Mouse (Mus musculus): ENCODE measurements around the gene 5730522E02Rik.
A peak's percentile ranks its signal among the peaks of the same experiment; 100 is the strongest.

Gene 5730522E02Rik

DNA sequence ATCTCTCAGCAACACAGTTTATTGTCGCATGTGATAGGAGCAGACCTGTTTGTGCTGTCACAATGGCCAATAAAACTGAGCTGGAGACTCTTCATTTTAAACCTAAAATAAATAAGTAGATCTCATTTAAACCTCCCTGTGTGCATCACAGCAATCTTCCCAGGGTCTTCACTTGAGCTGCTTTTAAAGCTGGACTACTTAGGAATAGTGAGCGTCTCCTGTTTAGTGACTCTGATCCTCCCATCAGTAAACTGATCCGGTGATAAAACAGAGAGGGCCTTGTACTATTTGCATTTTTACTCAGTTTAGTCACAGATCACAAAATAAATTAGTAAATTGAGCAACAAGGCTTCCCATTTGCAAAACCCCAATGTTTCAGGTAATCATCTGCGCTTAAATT is 206.5 kb downstream of the 5730522E02Rik start:
- DNase-seq (ENCODE audit: extremely low read depth, low read depth) = no peak

DNA sequence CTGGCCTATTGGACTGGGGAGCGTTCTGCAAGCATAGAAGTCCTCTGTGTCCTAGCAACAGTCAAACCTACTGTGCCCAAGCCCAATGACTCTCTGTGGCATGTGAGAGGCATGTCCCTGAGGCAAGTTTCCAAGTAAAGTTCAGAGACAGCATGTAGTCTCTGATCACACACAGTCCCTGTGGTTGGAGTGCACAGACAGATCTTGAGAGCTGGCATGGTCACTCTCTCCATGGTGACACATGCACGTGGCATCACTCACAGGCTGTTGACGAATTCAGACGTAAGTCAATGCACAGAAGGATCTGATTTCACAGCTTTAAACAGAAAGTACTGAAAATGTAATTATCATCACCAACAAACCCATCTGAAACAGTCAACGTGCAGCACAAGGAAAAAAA is 210.8 kb downstream of the 5730522E02Rik start:
- no peak for DNase-seq (ENCODE audit: extremely low read depth, low read depth)

GRCm38 (mm10) chr11:25997469-25997868 is 213.1 kb downstream of the 5730522E02Rik start:
- DNase-seq (ENCODE audit: extremely low read depth, low read depth) = no peak

- no peak for DNase-seq (ENCODE audit: extremely low read depth, low read depth)
Observed at GRCm38 (mm10) chr11:25994128-25994527, 216.4 kb downstream of the 5730522E02Rik start.

- no peak for DNase-seq (ENCODE audit: extremely low read depth, low read depth)
Observed at GRCm38 (mm10) chr11:25992216-25992615, 218.3 kb downstream of the 5730522E02Rik start.

GRCm38 (mm10) chr11:25978736-25979276 is 231.8 kb downstream of the 5730522E02Rik start:
- no peak for DNase-seq (ENCODE audit: extremely low read depth, low read depth)

GRCm38 (mm10) chr11:25941504-25941903 is 269.1 kb downstream of the 5730522E02Rik start:
- DNase-seq (ENCODE audit: extremely low read depth, low read depth) = no peak

DNA sequence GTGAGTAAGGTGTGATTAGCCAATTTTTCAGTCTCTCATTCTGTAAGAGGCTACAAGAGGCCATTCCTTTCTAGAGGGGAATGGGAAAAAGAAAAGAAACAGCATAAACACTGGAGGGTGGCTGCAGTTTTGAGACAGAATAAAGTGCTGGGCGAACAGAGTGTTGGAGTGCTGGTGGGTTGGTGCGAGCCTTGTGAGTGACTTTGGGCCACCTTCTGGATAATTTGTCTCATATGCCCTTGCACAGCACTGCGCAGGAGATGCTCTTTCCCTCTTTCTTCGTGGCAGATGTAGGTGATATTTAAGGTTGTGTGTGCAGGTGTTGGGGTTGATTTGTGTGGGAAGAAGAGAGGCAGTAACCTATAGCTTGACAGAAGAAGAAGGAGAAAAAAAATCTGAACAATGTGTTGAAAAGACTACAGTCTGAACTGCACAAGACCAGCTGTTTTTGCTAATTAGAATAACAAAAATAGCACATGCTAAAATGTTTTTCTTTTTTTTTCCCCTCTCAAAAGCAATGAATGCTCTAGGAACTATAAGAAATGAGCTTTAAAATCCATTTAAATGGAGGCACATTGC is 269.8 kb downstream of the 5730522E02Rik start:
- DNase-seq (ENCODE audit: extremely low read depth, low read depth) = no peak

DNA sequence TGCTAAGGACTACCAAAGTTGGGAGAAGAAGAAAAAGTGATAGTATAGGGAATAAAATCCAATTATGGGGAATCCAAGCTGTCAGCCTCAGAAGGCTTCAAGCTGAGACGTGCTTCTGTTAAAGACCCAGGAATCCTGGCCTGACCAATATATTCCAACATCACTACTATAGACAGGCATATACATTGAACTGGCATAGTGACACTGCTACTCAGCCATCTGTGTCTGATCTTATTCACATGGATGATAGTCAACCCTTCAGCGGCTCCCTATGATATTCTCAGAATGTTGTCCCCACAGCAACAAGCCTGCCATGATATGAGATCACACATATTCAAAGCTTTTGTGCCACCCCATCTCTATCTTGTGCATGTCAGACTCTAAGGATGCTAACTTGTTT is 284.3 kb downstream of the 5730522E02Rik start:
- no peak for DNase-seq (ENCODE audit: extremely low read depth, low read depth)

GRCm38 (mm10) chr11:25902321-25902720 is 308.2 kb downstream of the 5730522E02Rik start:
- DNase-seq (ENCODE audit: extremely low read depth, low read depth) = no peak

DNA sequence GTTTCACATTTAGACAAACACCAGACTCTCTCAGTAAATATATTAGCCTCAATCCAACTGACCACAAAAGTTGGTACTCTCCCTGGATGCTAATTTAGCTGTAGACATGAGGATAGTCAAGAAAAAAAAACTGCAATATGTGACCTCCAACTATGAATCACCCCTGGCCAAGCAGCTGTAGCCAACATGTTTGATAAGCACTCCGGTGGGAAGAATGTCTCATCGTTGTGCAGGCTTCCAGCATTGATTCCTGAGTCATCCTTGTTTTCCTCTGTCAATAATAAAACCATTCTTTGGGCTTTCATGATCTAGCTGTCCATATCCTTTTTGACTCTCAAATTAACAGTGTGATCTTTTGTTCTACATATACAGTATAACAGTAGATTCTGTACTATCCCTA is 308.9 kb downstream of the 5730522E02Rik start:
- DNase-seq (ENCODE audit: extremely low read depth, low read depth) = no peak

DNA sequence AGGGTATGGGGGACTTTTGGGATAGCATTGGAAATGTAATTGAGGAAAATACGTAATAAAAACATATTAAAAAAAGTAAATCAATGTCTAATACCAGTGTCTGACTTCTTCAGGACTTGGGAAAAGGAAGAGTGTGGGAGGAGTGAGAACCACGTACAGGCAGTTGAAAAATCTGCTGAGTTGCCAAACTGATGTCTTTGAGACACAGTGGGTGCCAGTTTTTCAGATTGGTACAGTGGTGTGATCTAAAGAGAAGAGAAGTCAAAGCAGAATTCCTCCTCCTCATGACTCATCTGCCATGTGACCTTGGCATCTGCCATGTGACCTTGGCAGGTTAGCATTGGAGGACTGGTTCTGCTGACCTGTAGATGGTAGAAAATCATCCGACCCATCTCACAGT is 316.7 kb downstream of the 5730522E02Rik start:
- no peak for DNase-seq (ENCODE audit: extremely low read depth, low read depth)

DNA sequence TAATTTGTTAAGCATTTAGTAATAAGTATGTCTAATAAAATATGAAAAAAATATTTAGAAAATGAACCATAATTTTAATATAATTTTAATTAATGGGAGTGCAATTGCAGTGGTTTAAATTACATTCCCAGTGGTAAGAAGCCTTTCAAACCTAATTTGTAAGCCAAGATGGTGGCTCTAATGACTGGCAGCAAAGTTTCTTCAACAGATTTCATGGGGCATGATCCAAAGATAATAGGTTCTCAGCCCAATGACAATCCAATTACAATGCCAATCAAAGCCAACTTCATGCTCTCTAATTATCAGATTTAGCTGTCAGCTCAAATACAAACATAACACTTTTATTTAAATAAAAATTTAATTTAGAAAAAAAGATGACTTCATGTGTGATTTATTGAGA is 337.6 kb downstream of the 5730522E02Rik start:
- no peak for DNase-seq (ENCODE audit: extremely low read depth, low read depth)

DNA sequence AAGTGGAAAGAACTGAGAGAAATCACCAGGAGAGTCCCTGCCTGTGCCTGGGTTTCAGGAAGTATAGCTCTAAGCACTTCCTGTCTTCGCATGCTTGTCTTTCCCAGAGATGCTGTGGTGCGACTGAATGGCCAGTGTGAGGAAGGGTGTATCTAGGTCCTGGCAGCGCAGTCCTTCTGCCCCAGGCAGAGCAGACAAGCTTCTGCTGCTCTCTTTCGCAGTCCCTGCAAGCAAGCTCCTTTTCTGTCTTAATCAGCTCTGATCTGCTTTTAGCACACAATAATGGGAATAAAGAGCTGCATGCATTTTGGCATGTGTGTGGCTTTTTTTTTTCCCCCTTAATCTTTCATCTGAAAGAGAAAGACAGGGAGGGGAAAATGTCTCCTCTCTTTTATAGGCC is 338.2 kb downstream of the 5730522E02Rik start:
- DNase-seq (ENCODE audit: extremely low read depth, low read depth) = no peak

DNA sequence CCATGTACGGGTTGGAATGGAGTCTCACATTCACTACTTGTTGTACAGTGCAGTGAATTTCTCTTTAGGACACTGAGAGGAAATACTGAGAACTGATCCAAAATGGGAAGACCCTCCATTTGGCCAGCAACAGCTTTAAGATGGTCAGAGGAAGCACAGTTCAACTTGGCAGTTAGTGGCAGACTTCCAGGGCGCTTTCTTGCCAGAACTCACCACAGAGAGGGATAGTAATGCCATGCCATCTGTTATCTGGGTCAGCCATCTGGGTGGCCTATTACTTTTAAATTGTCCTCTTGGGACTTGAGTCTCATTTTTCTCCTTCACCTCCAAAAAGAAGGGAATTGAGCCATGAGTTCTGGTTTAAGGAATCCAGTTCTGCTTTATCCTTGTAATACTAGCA is 344.3 kb downstream of the 5730522E02Rik start:
- DNase-seq (ENCODE audit: extremely low read depth, low read depth) = no peak

DNA sequence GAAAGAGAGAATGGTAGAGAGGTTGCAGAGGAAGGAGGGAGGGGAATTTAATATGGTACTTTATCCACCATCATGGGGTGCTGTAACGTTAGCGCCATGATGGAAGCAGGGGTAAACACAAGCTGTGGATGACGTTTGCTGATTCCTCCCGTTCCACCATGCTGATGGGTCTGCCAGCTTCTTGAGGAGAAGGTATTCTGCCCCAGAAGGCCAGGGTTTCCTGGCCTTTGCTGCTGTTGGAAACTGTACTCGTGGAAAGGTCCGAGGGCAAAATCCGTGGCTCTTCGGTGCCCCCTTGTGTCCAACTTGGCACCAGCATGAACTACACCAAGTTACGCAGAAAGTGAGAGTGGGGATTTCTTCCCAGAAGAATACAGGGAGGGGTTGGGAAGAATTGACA is 347.9 kb downstream of the 5730522E02Rik start:
- DNase-seq (ENCODE audit: extremely low read depth, low read depth) = peak; percentile 1

- no peak for DNase-seq (ENCODE audit: extremely low read depth, low read depth)
Observed at GRCm38 (mm10) chr11:25856629-25857568, 353.7 kb downstream of the 5730522E02Rik start.

DNA sequence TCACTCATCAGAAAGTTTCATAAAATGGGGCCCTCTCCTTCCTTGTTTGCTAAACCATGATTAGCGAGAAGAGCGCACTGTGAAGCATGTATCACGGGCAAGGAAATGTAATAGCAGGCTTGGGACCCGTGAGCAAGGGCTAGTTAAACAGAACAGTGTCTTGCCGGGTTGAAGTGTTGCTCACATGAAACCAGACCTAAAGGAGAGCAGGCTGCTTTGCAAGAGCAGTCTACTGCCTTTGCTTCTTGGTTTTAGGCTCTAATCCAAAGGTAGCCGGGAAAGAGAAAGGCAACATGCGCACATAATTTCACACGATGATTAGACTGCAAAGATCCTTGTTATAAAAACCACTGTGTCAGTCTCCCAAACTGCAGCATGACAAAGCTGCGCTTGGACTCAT is 354.8 kb downstream of the 5730522E02Rik start:
- no peak for DNase-seq (ENCODE audit: extremely low read depth, low read depth)

DNA sequence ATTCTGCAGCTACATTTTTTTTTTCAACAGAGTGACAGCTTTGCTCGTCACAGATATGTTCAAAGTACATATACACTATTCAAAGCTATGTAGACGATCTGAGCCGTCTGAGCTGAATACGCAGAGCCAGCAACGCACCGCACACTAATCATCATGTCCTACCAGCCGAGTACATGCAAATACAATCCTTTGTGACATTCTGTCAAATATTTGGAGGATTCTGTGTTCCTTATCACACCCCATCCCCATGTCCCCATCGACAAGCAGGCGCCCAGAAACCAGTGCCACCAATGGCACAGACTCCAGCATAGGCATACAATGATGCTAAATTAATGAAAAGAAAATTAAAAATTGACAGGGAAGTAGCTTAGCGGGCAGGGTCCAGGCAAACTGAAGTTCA is 356.3 kb downstream of the 5730522E02Rik start:
- no peak for DNase-seq (ENCODE audit: extremely low read depth, low read depth)

- DNase-seq (ENCODE audit: extremely low read depth, low read depth) = no peak
Observed at GRCm38 (mm10) chr11:25853032-25853431, 357.5 kb downstream of the 5730522E02Rik start.

- no peak for DNase-seq (ENCODE audit: extremely low read depth, low read depth)
Observed at GRCm38 (mm10) chr11:25848824-25849644, 361.5 kb downstream of the 5730522E02Rik start.

- DNase-seq (ENCODE audit: extremely low read depth, low read depth) = no peak
Observed at GRCm38 (mm10) chr11:25838451-25838850, 372.1 kb downstream of the 5730522E02Rik start.
